Mouse (Mus musculus) adipocyte (in vitro differentiated cells): ENCODE results near the gene Mab21l3.

ENCODE experiments used
- DNase-seq: peaks from one replicate; pipeline ENCODE4 v3.0.0-alpha.2; 2016; ENCODE audit warnings: low spot score

Gene Mab21l3

GRCm38 (mm10) chr3:101800596-101801018, 48.2 kb downstream of the Mab21l3 start:
- no peak for DNase-seq

GRCm38 (mm10) chr3:101799852-101800595, 48.7 kb downstream of the Mab21l3 start:
- DNase-seq, result no peak

GRCm38 (mm10) chr3:101797830-101798709, 50.7 kb downstream of the Mab21l3 start:
- DNase-seq, result no peak

GRCm38 (mm10) chr3:101796212-101796611, 52.5 kb downstream of the Mab21l3 start:
- DNase-seq, result no peak

GRCm38 (mm10) chr3:101795387-101796039, 53.2 kb downstream of the Mab21l3 start:
- DNase-seq, result no peak

GRCm38 (mm10) chr3:101794666-101795065, 54.1 kb downstream of the Mab21l3 start:
- DNase-seq, result no peak

- DNase-seq, result no peak
Observed at GRCm38 (mm10) chr3:101794026-101794425, 54.7 kb downstream of the Mab21l3 start.

GRCm38 (mm10) chr3:101792191-101792590, 56.6 kb downstream of the Mab21l3 start:
- no peak for DNase-seq

GRCm38 (mm10) chr3:101784768-101785424, 63.9 kb downstream of the Mab21l3 start:
- no peak for DNase-seq

- no peak for DNase-seq
Observed at GRCm38 (mm10) chr3:101783793-101784192, 65.0 kb downstream of the Mab21l3 start.

- DNase-seq, result no peak
Observed at GRCm38 (mm10) chr3:101780874-101781483, 67.8 kb downstream of the Mab21l3 start.

- DNase-seq, result no peak
Observed at GRCm38 (mm10) chr3:101778896-101779665, 69.7 kb downstream of the Mab21l3 start.

- DNase-seq, result no peak
Observed at GRCm38 (mm10) chr3:101775732-101776131, 73.0 kb downstream of the Mab21l3 start.

GRCm38 (mm10) chr3:101770540-101770939, 78.2 kb downstream of the Mab21l3 start:
- DNase-seq, result no peak

GRCm38 (mm10) chr3:101763566-101763965, 85.2 kb downstream of the Mab21l3 start:
- no peak for DNase-seq
